Mouse (Mus musculus) ES-Bruce4 (cell line): ENCODE data around the gene Morn5. TPM values are rescaled to one million over a fixed set of nuclear protein-coding genes. Genes with fewer than 3 reads are reported as not detected.
A peak's percentile ranks its signal among the peaks of the same experiment; 100 is the strongest.

ENCODE experiments used
- H3K27ac ChIP-seq: 2 replicates; pipeline ENCODE4 v1.5.1; 2012; ENCODE audit warnings: low read length, inconsistent platforms; ENCODE audit not compliant: insufficient read depth
- H3K27me3 ChIP-seq: 2 replicates; pipeline ENCODE4 v1.6.1; 2012; ENCODE audit warnings: mild to moderate bottlenecking, low read length, inconsistent platforms; ENCODE audit not compliant: control insufficient read depth, poor library complexity, insufficient read depth, severe bottlenecking
- H3K36me3 ChIP-seq: 2 replicates; pipeline ENCODE4 v1.6.1; 2012; ENCODE audit warnings: inconsistent platforms, mild to moderate bottlenecking, low read length, moderate library complexity; ENCODE audit not compliant: control insufficient read depth, poor library complexity, insufficient read depth, severe bottlenecking
- H3K4me1 ChIP-seq: one replicate; pipeline ENCODE4 v1.8.1; 2011; ENCODE audit warnings: low read length; ENCODE audit not compliant: control insufficient read depth, insufficient read depth
- H3K4me3 ChIP-seq: 2 replicates; pipeline ENCODE4 v1.5.1; 2011; ENCODE audit warnings: low read depth, mild to moderate bottlenecking, low read length
- H3K9ac ChIP-seq: 2 replicates; pipeline ENCODE4 v1.6.1; 2012; ENCODE audit warnings: low read depth, mild to moderate bottlenecking, inconsistent platforms; ENCODE audit not compliant: poor library complexity, severe bottlenecking
- H3K9me3 ChIP-seq: replicated peaks from 2 replicates; pipeline ENCODE4 v1.6.1; 2012; ENCODE audit warnings: mild to moderate bottlenecking, low read length, inconsistent platforms; ENCODE audit not compliant: control insufficient read depth, poor library complexity, insufficient read depth, severe bottlenecking
- CTCF ChIP-seq: IDR thresholded peaks from one replicate; pipeline ENCODE4 v1.8.1; 2011; ENCODE audit warnings: low read depth, low read length
- EP300 ChIP-seq: IDR thresholded peaks from 2 replicates; pipeline ENCODE4 v1.6.1; 2011; ENCODE audit warnings: low read depth, low read length; ENCODE audit not compliant: insufficient read depth
- POLR2A ChIP-seq: IDR thresholded peaks from one replicate; pipeline ENCODE4 v1.8.1; 2011; ENCODE audit warnings: low read length; ENCODE audit not compliant: insufficient read depth
- polyA plus RNA-seq: library from polyadenylated mRNA; stranded (reverse); fragments of >200 nt; gene quantifications from 2 replicates; pipeline ENCODE4 v1.2.4, GENCODE M21; 2011; ENCODE audit warnings: low read depth; ENCODE audit not compliant: missing spikeins, insufficient read depth, insufficient read length

Morn5 gene
- polyA plus RNA-seq, 1 experiment = not detected

DNA sequence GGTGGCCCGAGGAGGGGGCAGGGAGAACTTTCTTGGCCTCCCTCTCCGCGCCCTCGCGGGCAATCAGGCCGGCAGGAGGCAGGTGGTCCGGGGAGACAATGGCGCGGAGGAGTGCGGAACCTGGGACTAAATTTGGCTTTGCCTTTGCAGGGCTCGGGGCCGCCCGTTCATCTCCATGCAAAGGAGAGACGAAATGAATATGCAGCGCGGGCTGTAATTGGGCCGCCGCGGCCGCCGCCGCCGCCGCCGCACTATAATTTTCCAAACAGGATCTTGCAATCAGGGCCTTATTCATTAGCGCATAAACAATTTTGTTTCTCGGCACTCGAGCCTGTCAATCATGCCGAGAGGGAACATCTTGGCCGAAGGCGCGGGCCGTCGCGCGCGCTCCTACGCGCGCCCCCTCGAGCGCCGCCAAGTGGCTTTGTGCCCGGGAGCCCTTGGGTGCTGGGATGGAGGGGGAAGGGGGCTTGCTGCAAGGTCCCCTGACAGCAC is 37.9 kb upstream of the Morn5 start:
- H3K4me1 ChIP-seq = peaks cover 2% of the 10 kb centered on the region
- H3K36me3 ChIP-seq = no peaks in the 10 kb centered on the region
- H3K27ac ChIP-seq = no peak overlapping the region
- peak overlapping the region; percentile 38 for H3K9ac ChIP-seq
- H3K27me3 ChIP-seq = no peaks in the 10 kb centered on the region
- TF ChIP-seq CTCF (peak; percentile 22), EP300 (no peak), POLR2A (no peak)
- H3K4me3 ChIP-seq = peak overlapping the region; percentile 45
- peaks cover 5% of the 10 kb centered on the region; the same call in 1 of the 2 replicates for H3K9me3 ChIP-seq

DNA sequence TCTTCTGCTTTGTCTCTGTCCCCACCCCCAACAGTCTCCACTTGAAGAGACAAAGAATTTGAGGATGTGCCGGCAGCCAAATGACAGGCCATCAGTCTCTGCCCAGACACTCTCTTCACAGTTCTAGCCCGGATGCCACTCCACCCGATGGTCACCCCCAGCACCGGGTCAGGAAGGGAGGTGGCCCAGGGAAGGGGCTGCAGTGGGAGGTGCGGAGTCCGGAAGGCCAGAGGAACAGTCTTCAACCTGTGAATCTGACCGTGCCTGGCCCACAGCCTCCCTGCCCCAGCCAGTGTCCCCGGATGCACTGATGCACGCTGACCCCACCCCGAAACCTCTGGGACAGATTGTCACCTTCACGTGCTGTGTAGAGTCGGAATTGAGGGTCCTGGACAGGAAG is 36.2 kb upstream of the Morn5 start:
- Histone ChIP-seq H3K4me1 (peaks cover 2% of the 10 kb centered on the region), H3K9me3 (peaks cover 5% of the 10 kb centered on the region; the same call in 1 of the 2 replicates), H3K36me3 (no peaks in the 10 kb centered on the region), H3K4me3 (no peak overlapping the region), H3K27me3 (no peaks in the 10 kb centered on the region), H3K9ac (no peak overlapping the region), H3K27ac (no peak overlapping the region)
- TF ChIP-seq POLR2A = no peak
- TF ChIP-seq CTCF = no peak
- TF ChIP-seq EP300 = no peak

DNA sequence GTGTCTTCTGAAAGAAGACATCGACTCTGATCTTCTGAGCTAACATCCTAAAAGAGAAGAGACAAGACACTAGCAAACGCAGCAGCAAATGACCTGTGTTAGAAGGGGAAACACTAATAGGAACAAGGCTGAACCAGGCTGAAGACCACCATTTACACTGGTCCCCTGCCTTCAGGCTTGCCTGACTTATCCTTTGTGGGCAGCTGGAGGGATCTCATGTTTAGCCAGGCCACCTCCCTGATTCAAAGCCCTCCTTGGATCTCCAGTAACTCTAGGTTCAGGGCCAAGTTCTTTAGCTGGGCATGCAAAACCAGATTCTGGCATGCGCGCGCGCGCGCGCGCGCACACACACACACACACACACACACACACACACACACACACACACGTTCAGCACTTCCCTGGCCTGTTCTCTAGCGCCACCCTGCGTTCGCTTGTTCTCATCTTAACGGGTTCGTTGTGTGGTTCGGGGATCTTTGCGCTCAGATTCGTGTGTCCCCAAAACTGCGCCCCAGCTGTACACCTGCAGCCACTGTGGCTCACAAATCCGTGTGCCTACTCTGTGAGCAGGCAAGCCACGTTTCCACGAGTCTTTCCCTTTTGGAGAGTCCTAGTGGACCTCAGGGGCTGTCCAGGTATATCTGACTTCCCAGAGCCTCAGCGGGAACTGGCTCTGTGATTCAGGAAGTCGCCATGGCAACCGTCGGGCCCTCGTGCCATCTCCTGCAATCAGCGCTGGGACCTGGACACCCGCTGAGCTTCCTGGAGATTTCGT is 27.7 kb upstream of the Morn5 start:
- H3K27me3 ChIP-seq = no peaks in the 10 kb centered on the region
- no peaks in the 10 kb centered on the region for H3K36me3 ChIP-seq
- peaks cover 4% of the 10 kb centered on the region for H3K4me1 ChIP-seq
- peak overlapping the region; percentile 47 for H3K4me3 ChIP-seq
- no peaks in the 10 kb centered on the region for H3K9me3 ChIP-seq
- no peak overlapping the region for H3K27ac ChIP-seq
- H3K9ac ChIP-seq = no peak overlapping the region
- peak; percentile 72 for TF ChIP-seq CTCF
- 0 out of 2 replicates have a peak, but pooled peaks have one; percentile 27 for TF ChIP-seq EP300
- TF ChIP-seq POLR2A = no peak

DNA sequence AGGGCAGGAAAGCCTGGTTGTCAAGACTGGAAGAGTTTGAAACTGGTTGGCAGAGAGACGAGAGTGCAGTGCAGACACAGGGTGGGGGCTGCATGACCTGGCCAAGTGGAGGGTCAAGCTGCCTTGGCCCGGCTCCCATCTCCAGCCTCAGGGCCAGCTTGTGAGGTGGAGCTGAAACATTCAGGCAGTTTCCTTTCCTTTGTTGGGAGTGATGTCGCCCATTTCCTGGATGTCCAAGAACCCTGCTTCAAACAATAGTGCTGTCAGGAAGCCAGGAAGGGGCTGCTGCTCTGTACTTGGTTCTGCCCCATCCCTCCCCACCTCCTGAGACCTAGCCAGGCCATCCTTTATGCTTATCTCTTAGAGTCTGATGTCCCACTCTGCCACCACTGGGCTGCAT is 26.0 kb upstream of the Morn5 start:
- no peak overlapping the region for H3K4me3 ChIP-seq
- peak; percentile 93 for TF ChIP-seq EP300
- no peak for TF ChIP-seq POLR2A
- no peak overlapping the region for H3K9ac ChIP-seq
- no peaks in the 10 kb centered on the region for H3K27me3 ChIP-seq
- H3K9me3 ChIP-seq = no peaks in the 10 kb centered on the region
- no peaks in the 10 kb centered on the region for H3K36me3 ChIP-seq
- peaks cover 4% of the 10 kb centered on the region for H3K4me1 ChIP-seq
- no peak overlapping the region for H3K27ac ChIP-seq

DNA sequence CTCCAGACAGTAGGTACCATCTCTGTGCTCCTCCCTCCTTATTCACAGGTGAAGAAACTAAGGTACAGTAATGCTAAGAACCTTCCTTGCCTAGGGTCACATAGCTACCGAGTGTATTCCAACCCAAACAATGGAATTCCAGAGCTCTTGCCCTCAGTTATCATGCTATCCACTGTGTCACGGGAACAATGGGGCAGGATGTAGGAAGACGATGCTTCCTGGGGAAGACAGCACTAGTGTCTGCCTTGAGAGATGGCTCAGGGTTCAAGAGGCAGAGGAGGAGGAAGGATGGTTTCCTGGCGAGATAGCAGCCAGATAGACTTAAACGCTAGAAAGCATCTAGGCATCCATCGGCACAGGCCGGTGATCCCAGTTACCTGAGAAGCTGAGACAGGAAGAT is 16.4 kb upstream of the Morn5 start:
- no peak overlapping the region for H3K9ac ChIP-seq

DNA sequence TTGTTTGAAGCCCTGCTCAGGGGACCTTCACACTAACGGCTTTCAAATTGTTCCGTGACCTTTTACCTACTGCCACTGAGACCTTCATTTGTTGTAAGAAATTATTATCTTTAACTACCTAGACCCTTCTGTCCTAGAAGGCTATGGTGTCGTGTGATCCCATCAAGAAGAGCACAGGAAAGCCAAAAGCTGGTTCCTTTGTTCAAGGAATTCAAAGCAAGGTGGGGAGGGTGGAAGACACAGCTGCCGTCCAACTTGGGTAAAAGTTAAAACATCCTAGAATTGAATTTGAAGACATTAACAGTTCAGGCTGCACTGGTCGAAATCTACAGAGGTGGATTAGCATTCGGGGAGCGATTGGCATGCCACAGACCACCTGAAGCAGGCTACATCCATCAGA is 15.3 kb upstream of the Morn5 start:
- H3K27ac ChIP-seq = no peak overlapping the region
- H3K4me1 ChIP-seq = no peaks in the 10 kb centered on the region
- no peak for TF ChIP-seq EP300
- no peak for TF ChIP-seq POLR2A
- no peak for TF ChIP-seq CTCF
- H3K36me3 ChIP-seq = 0 out of 2 replicates have a peak, but pooled peaks cover 4% of the 10 kb centered on the region
- H3K4me3 ChIP-seq = no peak overlapping the region
- no peaks in the 10 kb centered on the region for H3K9me3 ChIP-seq
- no peaks in the 10 kb centered on the region for H3K27me3 ChIP-seq
- H3K9ac ChIP-seq = no peak overlapping the region

More for the DNA sequence above, 16.4 kb upstream of the Morn5 start:
- H3K36me3 ChIP-seq = 0 out of 2 replicates have a peak, but pooled peaks cover 4% of the 10 kb centered on the region
- H3K4me3 ChIP-seq = no peak overlapping the region
- H3K27me3 ChIP-seq = no peaks in the 10 kb centered on the region
- TF ChIP-seq EP300 (no peak), POLR2A (no peak), CTCF (no peak)
- H3K4me1 ChIP-seq = no peaks in the 10 kb centered on the region
- no peaks in the 10 kb centered on the region for H3K9me3 ChIP-seq
- no peak overlapping the region for H3K27ac ChIP-seq
